Mouse (Mus musculus) macrophage (primary cell): Measurements from ENCODE around the gene Gm3183. TPM values are rescaled to one million over a fixed set of nuclear protein-coding genes. Genes with fewer than 3 reads are reported as not detected.
"Not testable (repeated sequence)": the region's sequence is repeated elsewhere in the genome, so short reads cannot be mapped to it uniquely, and the experiment has no call there.

Source experiments
- H3K27ac ChIP-seq: fragments of 350-480 bp; formaldehyde crosslinking; 2 replicates; pipeline ENCODE4 v1.9.0; 2021
- H3K36me3 ChIP-seq: fragments of 350-480 bp; formaldehyde crosslinking; 2 replicates; pipeline ENCODE4 v1.9.0; 2021; ENCODE audit errors: inconsistent target
- H3K4me3 ChIP-seq: fragments of 350-480 bp; formaldehyde crosslinking; 2 replicates; pipeline ENCODE4 v1.9.0; 2021; ENCODE audit errors: inconsistent target
- H3K79me2 ChIP-seq: fragments of 350-480 bp; formaldehyde crosslinking; 2 replicates; pipeline ENCODE4 v1.9.0; 2021; ENCODE audit errors: inconsistent target
- WGBS: methylation state at CpG from one replicate; pipeline ENCODE4 v1.1.7; 2026; ENCODE audit warnings: inconsistent platforms; ENCODE audit not compliant: missing documents; 5-methylcytosine and 5-hydroxymethylcytosine counted together
- polyA plus RNA-seq: library from polyadenylated mRNA; stranded (reverse); fragments of 250-400 nt; gene quantifications from 3 replicates; pipeline ENCODE4 v1.2.4, GENCODE M21; 2018; ENCODE audit warnings: inconsistent platforms
- total RNA-seq, 78 experiments: library from RNA; depleted of rRNA; stranded (reverse); fragments of 250-400 nt; gene quantifications; 1 replicate in 9 of 78; 2 replicates in 24 of 78; 3 replicates in 43 of 78; 4 replicates in 2 of 78; pipeline ENCODE4 v1.2.4; 2018; ENCODE audit warnings: inconsistent platforms in 56 of 78

Gm3183 gene
- not detected for total RNA-seq (2018; cell fraction: chromatin; rRNA removed)
- not detected for total RNA-seq (2018; cell fraction: cytosol; rRNA removed)
- not detected for total RNA-seq (2018; cell fraction: nucleus; rRNA removed)
- not detected in 3 replicates for polyA plus RNA-seq

GRCm38 (mm10) chr5:94865136-94865535 is at the start of gene Gm3183:
Gene Gm3183 (plus strand): TSS chr5:94865436.
- not testable (repeated sequence) for H3K79me2 ChIP-seq, H3K36me3 ChIP-seq, H3K27ac ChIP-seq, H3K4me3 ChIP-seq
- no CpG with 5 or more reads among the region's 1 CpGs for WGBS

Other genes with a start within 250 kb of the Gm3183 start
- gene Gm3147, start 249.1 kb upstream of the Gm3183 start, polyA plus RNA-seq, result not detected in 3 replicates
- not detected in 3 replicates for gene Gm6509, start 241.5 kb upstream of the Gm3183 start, polyA plus RNA-seq
- not detected in 3 replicates for gene Gm6205, start 217.1 kb upstream of the Gm3183 start, polyA plus RNA-seq
- gene Gm6367, start 123.2 kb downstream of the Gm3183 start, polyA plus RNA-seq, result not detected in 3 replicates
- gene Gm7942, start 241.5 kb downstream of the Gm3183 start, polyA plus RNA-seq, result not detected in 3 replicates